Mouse (Mus musculus) natural killer cell, adult 2 months (primary cell): ENCODE data around the gene Pofut1.
"Not testable (repeated sequence)": the region's sequence is repeated elsewhere in the genome, so short reads cannot be mapped to it uniquely, and the experiment has no call there.

Source experiments
- DNase-seq, 2 experiments: peaks; one replicate each; pipeline ENCODE4 v3.0.0; 2022; ENCODE audit warnings: low spot score in 2 of 2

Gene Pofut1

GRCm38 (mm10) chr2:153239021-153239859 lies 2.1 kb upstream of the Pofut1 start:
- DNase-seq = no peak

- DNase-seq = no peak
These were observed 1.4 kb upstream of the Pofut1 start for GRCm38 (mm10) chr2:153239860-153240480.

GRCm38 (mm10) chr2:153240701-153241235 lies 565 bp upstream of the Pofut1 start:
- no peak for DNase-seq

- DNase-seq = no peak
These were observed 823 bp downstream of the Pofut1 start for GRCm38 (mm10) chr2:153242156-153242555.

GRCm38 (mm10) chr2:153249751-153250150 lies 8.4 kb downstream of the Pofut1 start:
- no peak for DNase-seq

GRCm38 (mm10) chr2:153256604-153257003 lies 15.3 kb downstream of the Pofut1 start:
- DNase-seq = no peak

GRCm38 (mm10) chr2:153259030-153259863 lies 17.9 kb downstream of the Pofut1 start:
- peak in 1 of 2 experiments; percentile 21 for DNase-seq

- no peak for DNase-seq
These were observed 18.7 kb downstream of the Pofut1 start for GRCm38 (mm10) chr2:153259864-153260674.

- DNase-seq = peak; percentile 74 to 75
These were observed 21.7 kb downstream of the Pofut1 start for GRCm38 (mm10) chr2:153263053-153263452.

- DNase-seq = no peak
These were observed 26.0 kb downstream of the Pofut1 start for GRCm38 (mm10) chr2:153267331-153267730.

GRCm38 (mm10) chr2:153270231-153270915 lies 29.0 kb downstream of the Pofut1 start:
- DNase-seq = not testable (repeated sequence)

GRCm38 (mm10) chr2:153274200-153274918 lies 33.0 kb downstream of the Pofut1 start:
- DNase-seq = not testable (repeated sequence)

GRCm38 (mm10) chr2:153274919-153275247 lies 33.5 kb downstream of the Pofut1 start:
- DNase-seq = no peak

GRCm38 (mm10) chr2:153275577-153275976 lies 34.2 kb downstream of the Pofut1 start:
- not testable (repeated sequence) for DNase-seq

- DNase-seq = no peak
These were observed 35.1 kb downstream of the Pofut1 start for GRCm38 (mm10) chr2:153276440-153276839.

- DNase-seq = not testable (repeated sequence)
These were observed 35.5 kb downstream of the Pofut1 start for GRCm38 (mm10) chr2:153276846-153277245.

GRCm38 (mm10) chr2:153278357-153278756 lies 37.0 kb downstream of the Pofut1 start:
- DNase-seq = peak; percentile 37 to 47

GRCm38 (mm10) chr2:153283919-153284318 lies 42.6 kb downstream of the Pofut1 start:
- DNase-seq = no peak

GRCm38 (mm10) chr2:153286524-153286923 lies 45.2 kb downstream of the Pofut1 start:
- DNase-seq = no peak

GRCm38 (mm10) chr2:153287835-153288234 lies 46.5 kb downstream of the Pofut1 start:
- no peak for DNase-seq
